9 mouse cellular contexts compared by ENCODE assay signal in the genomic region with DNA sequence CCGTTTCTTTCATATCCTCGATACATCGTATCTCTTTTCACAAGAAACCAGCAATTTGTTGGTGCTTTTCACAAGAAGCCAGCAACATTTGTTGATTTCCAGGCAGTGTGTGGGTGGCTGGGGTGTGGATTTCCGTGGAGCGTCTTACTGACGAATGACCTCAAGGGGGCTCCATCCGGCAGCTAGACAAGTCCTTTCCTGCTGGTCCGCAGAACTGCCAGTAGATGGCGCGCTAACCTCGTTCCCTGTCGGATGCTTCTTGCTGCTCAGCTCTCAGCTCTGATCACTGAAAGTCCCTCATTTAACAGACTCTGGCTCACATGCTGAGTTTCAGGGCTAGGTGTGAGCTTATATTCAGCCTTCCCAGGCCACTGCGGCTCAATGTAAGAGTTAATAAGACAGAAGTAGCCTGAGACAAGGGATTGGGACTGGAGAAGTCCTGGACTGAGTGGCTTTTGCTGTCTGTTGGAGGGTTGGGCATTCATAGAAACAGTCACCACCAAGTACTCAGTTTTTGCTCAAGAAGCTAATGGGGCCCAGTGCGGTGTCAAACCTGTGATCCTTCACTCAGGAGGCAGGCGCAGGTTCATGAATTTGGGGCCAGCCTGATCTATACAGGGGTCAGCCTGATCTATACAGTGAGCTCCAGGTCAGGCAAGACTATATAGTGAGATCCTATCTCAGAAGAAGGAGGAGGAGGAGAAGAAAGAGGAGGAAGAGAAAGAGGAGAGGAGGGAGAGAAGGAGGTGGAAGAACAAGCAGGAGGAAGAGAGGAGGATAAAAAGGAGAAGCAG. TPM values are rescaled to one million over a fixed set of nuclear protein-coding genes. Genes with fewer than 3 reads are reported as not detected.
DNase-seq lines count a peak whose midpoint lies in the region; ATAC-seq and TF ChIP-seq lines count a peak whose summit lies in the region.
"Had no signal": no experiment of that assay in that cellular context is flagged by ENCODE, and none has a peak within 500 bp of the region (broad histone marks: within the 10 kb centered on the region; RNA-seq: fewer than 3 reads in every experiment).

No protein-coding gene starts in this region.

- no peaks in the 10 kb centered on the region for H3K36me3 ChIP-seq in embryonic facial prominence, embryonic 13.5 days
- H3K36me3 ChIP-seq in kidney, postnatal 0 days (ENCODE audit: insufficient read depth, low read length): no peaks in the 10 kb centered on the region
- no peaks in the 10 kb centered on the region for H3K36me3 ChIP-seq in liver, embryonic 11.5 days (ENCODE audit: control insufficient read depth, insufficient read depth, low read length)
- H3K36me3 ChIP-seq in neural tube, embryonic 11.5 days (ENCODE audit: control insufficient read depth, insufficient read depth, low read length): no peaks in the 10 kb centered on the region
- no peaks in the 10 kb centered on the region for H3K36me3 ChIP-seq in stomach, embryonic 16.5 days (ENCODE audit: control insufficient read depth, insufficient read depth, low read length)

- peaks cover 10% of the 10 kb centered on the region for H3K4me1 ChIP-seq in embryonic facial prominence, embryonic 13.5 days
- no peaks in the 10 kb centered on the region for H3K4me1 ChIP-seq in kidney, postnatal 0 days (replicated peaks; ENCODE audit: insufficient read depth, low read length)
- peaks cover 4% of the 10 kb centered on the region; the same call in 1 of the 2 replicates for H3K4me1 ChIP-seq in liver, embryonic 11.5 days (replicated peaks; ENCODE audit: control insufficient read depth, insufficient read depth, low read length)
- peaks cover 4% of the 10 kb centered on the region; the same call in 1 of the 2 replicates for H3K4me1 ChIP-seq in neural tube, embryonic 11.5 days (ENCODE audit: control insufficient read depth, insufficient read depth, low read length)
- H3K4me1 ChIP-seq in stomach, embryonic 16.5 days (ENCODE audit: control insufficient read depth, insufficient read depth, low read length): no peaks in the 10 kb centered on the region

- peak; percentile 89 to 90 for DNase-seq in B cell, adult 2 months
- peak; percentile 88 to 92 for DNase-seq in adrenal gland, postnatal 36 days
- peak; percentile 70 to 75 for DNase-seq in heart, adult 9 months (ENCODE audit: low spot score in 2 of 2)
- DNase-seq in kidney, postnatal 0 days (ENCODE audit: low spot score): peak; percentile 98
- peak; percentile 75 for DNase-seq in liver, embryonic 11.5 days (ENCODE audit: low spot score)
- DNase-seq in neural tube, embryonic 11.5 days (ENCODE audit: low spot score): peak; percentile 91

- peak overlapping the region; percentile 19 for H3K4me3 ChIP-seq in embryonic facial prominence, embryonic 13.5 days
- no peak overlapping the region for H3K4me3 ChIP-seq in kidney, postnatal 0 days (replicated peaks; ENCODE audit: low read depth, low read length)
- H3K4me3 ChIP-seq in liver, embryonic 11.5 days (ENCODE audit: low read depth, low read length): no peak overlapping the region
- H3K4me3 ChIP-seq in neural tube, embryonic 11.5 days (ENCODE audit: low read depth, low read length): no peak overlapping the region
- no peak overlapping the region for H3K4me3 ChIP-seq in stomach, embryonic 16.5 days (replicated peaks; ENCODE audit: low read length)
- H3K4me3 ChIP-seq: erythroblast, embryonic 14.5 days had no signal

- WGBS in embryonic facial prominence, embryonic 13.5 days: 12% methylated on average over 15 of the region's 15 CpGs
- WGBS in kidney, postnatal 0 days: 12% methylated on average over 15 of the region's 15 CpGs
- WGBS in liver, embryonic 11.5 days: 10% methylated on average over 15 of the region's 15 CpGs
- 14% methylated on average over 15 of the region's 15 CpGs for WGBS in neural tube, embryonic 11.5 days
- 12% methylated on average over 15 of the region's 15 CpGs for WGBS in stomach, embryonic 16.5 days

- H3K9ac ChIP-seq in embryonic facial prominence, embryonic 13.5 days: peak overlapping the region; percentile 58
- H3K9ac ChIP-seq in kidney, postnatal 0 days (ENCODE audit: low read depth, low read length): no peak overlapping the region
- no peak overlapping the region for H3K9ac ChIP-seq in liver, embryonic 11.5 days (ENCODE audit: low read depth, low read length)
- H3K9ac ChIP-seq in neural tube, embryonic 11.5 days (ENCODE audit: low read length): no peak overlapping the region
- no peak overlapping the region for H3K9ac ChIP-seq in stomach, embryonic 16.5 days (ENCODE audit: low read length)

- no peaks in the 10 kb centered on the region for H3K9me3 ChIP-seq in embryonic facial prominence, embryonic 13.5 days
- no peaks in the 10 kb centered on the region for H3K9me3 ChIP-seq in kidney, postnatal 0 days (replicated peaks; ENCODE audit: low read length)
- no peaks in the 10 kb centered on the region for H3K9me3 ChIP-seq in liver, embryonic 11.5 days (ENCODE audit: control insufficient read depth, low read length)
- H3K9me3 ChIP-seq in neural tube, embryonic 11.5 days (ENCODE audit: control insufficient read depth, low read length): no peaks in the 10 kb centered on the region
- no peaks in the 10 kb centered on the region for H3K9me3 ChIP-seq in stomach, embryonic 16.5 days (replicated peaks; ENCODE audit: control insufficient read depth, low read length)

- peak overlapping the region; percentile 76 for H3K27ac ChIP-seq in embryonic facial prominence, embryonic 13.5 days
- H3K27ac ChIP-seq in kidney, postnatal 0 days: no peak overlapping the region
- no peak overlapping the region for H3K27ac ChIP-seq in liver, embryonic 11.5 days (ENCODE audit: low read depth, low read length)
- 0 out of 2 replicates have a peak overlapping the region, but pooled peaks have one; percentile 42 for H3K27ac ChIP-seq in neural tube, embryonic 11.5 days (ENCODE audit: low read depth, low read length)
- H3K27ac ChIP-seq in stomach, embryonic 16.5 days (ENCODE audit: low read length): no peak overlapping the region

- ATAC-seq in embryonic facial prominence, embryonic 13.5 days (ENCODE audit: insufficient number of reproducible peaks, insufficient read depth, low FRiP score, low TSS enrichment, low read depth): peak; percentile 69; the same call in 1 of the 2 replicates
- ATAC-seq in kidney, postnatal 0 days (replicated peaks; ENCODE audit: low FRiP score, low read depth): peak; percentile 72; the same call in 1 of the 2 replicates
- peak; percentile 31; the same call in 1 of the 2 replicates for ATAC-seq in liver, embryonic 11.5 days (replicated peaks; ENCODE audit: low FRiP score)
- 0 out of 2 replicates have a peak, but pooled peaks have one; percentile 31 for ATAC-seq in neural tube, embryonic 11.5 days (ENCODE audit: insufficient read depth, low FRiP score, low TSS enrichment)
- ATAC-seq in stomach, embryonic 16.5 days (ENCODE audit: insufficient read depth, low FRiP score): peak; percentile 69; the same call in 1 of the 2 replicates

- peak; percentile 100 for TF ChIP-seq CTCF in kidney, postnatal 0 days (IDR thresholded peaks at IDR 0.05; ENCODE audit: low read depth)

- peaks cover 17% of the 10 kb centered on the region for H3K27me3 ChIP-seq in embryonic facial prominence, embryonic 13.5 days
- 0 out of 2 replicates have a peak, but pooled peaks cover 5% of the 10 kb centered on the region for H3K27me3 ChIP-seq in kidney, postnatal 0 days (ENCODE audit: insufficient read depth, low read length)
- H3K27me3 ChIP-seq in liver, embryonic 11.5 days (replicated peaks; ENCODE audit: control insufficient read depth, insufficient read depth, low read length): peaks cover 10% of the 10 kb centered on the region; the same call in 1 of the 2 replicates
- H3K27me3 ChIP-seq in neural tube, embryonic 11.5 days (ENCODE audit: control insufficient read depth, insufficient read depth, low read length): peaks cover 17% of the 10 kb centered on the region
- H3K27me3 ChIP-seq in stomach, embryonic 16.5 days (ENCODE audit: control insufficient read depth, insufficient read depth, low read length): no peaks in the 10 kb centered on the region

- H3K4me2 ChIP-seq in embryonic facial prominence, embryonic 13.5 days: peak overlapping the region; percentile 55
- peak overlapping the region; percentile 28 for H3K4me2 ChIP-seq in kidney, postnatal 0 days (ENCODE audit: low read length)
- H3K4me2 ChIP-seq in liver, embryonic 11.5 days: peak overlapping the region; percentile 14; the same call in 1 of the 2 replicates
- H3K4me2 ChIP-seq in neural tube, embryonic 11.5 days (ENCODE audit: low read depth): no peak overlapping the region
- no peak overlapping the region for H3K4me2 ChIP-seq in stomach, embryonic 16.5 days (ENCODE audit: low read depth, low read length)

RNA-seq across cellular contexts. Expression of a gene that starts 19.0 kb away (rescaled TPM):
- 1 to 10 TPM; 1.4 to 1.7 TPM for total RNA-seq in adrenal gland, postnatal 36 days (2021)
- polyA plus RNA-seq in embryonic facial prominence, embryonic 13.5 days (2015; fragmentation: Nextera tagmentation; extraction: Ambion mirVana): 1.1 and 1.7 TPM in 2 replicates
- polyA plus RNA-seq in kidney, postnatal 0 days (2015; fragmentation: Nextera tagmentation; extraction: Ambion mirVana): 1.6 and 2.0 TPM in 2 replicates
- polyA plus RNA-seq in liver, embryonic 11.5 days (2014; fragmentation: Nextera tagmentation; extraction: Ambion mirVana): 1.9 and 2.2 TPM in 2 replicates
- polyA plus RNA-seq in neural tube, embryonic 11.5 days (2014; fragmentation: Nextera tagmentation; extraction: Ambion mirVana): 0.26 and 0.44 TPM in 2 replicates
- polyA plus RNA-seq in stomach, embryonic 16.5 days (2015; fragmentation: Nextera tagmentation; extraction: Ambion mirVana): 4.9 and 5.6 TPM in 2 replicates

RNA-seq across cellular contexts. Expression of a gene that starts 54.3 kb away (rescaled TPM):
- total RNA-seq in adrenal gland, postnatal 36 days (2021): not detected
- polyA plus RNA-seq in embryonic facial prominence, embryonic 13.5 days (2015; fragmentation: Nextera tagmentation; extraction: Ambion mirVana): 1.1 and 2.0 TPM in 2 replicates
- not detected in 2 replicates for polyA plus RNA-seq in kidney, postnatal 0 days (2015; fragmentation: Nextera tagmentation; extraction: Ambion mirVana)
- not detected in 2 replicates for polyA plus RNA-seq in liver, embryonic 11.5 days (2014; fragmentation: Nextera tagmentation; extraction: Ambion mirVana)
- polyA plus RNA-seq in neural tube, embryonic 11.5 days (2014; fragmentation: Nextera tagmentation; extraction: Ambion mirVana): 37.3 and 44.0 TPM in 2 replicates
- polyA plus RNA-seq in stomach, embryonic 16.5 days (2015; fragmentation: Nextera tagmentation; extraction: Ambion mirVana): not detected in 2 replicates
- polyA plus RNA-seq: erythroblast, embryonic 14.5 days had no signal

Comparison
In these comparisons a context has a peak if more than half of its experiments do, and no peak if none do; other contexts are left out.
1. H3K27ac ChIP-seq: peak in embryonic facial prominence, embryonic 13.5 days (single experiment) and neural tube, embryonic 11.5 days (single experiment); none in kidney, postnatal 0 days (single experiment), liver, embryonic 11.5 days (single experiment) and stomach, embryonic 16.5 days (single experiment).
2. H3K4me2 ChIP-seq: peak in embryonic facial prominence, embryonic 13.5 days (single experiment), kidney, postnatal 0 days (single experiment) and liver, embryonic 11.5 days (single experiment); none in neural tube, embryonic 11.5 days (single experiment) and stomach, embryonic 16.5 days (single experiment).
3. RNA of a gene that starts 54.3 kb away (polyA plus RNA-seq): 37.3 to 44.0 TPM in neural tube, embryonic 11.5 days; 1.1 to 2.0 TPM in embryonic facial prominence, embryonic 13.5 days, not detected in liver, embryonic 11.5 days, not detected in kidney, postnatal 0 days and not detected in stomach, embryonic 16.5 days; every median in the first group is over 10 times any median in the second.
4. Peak in every context shown above with its lines, with median percentiles within 50 percentile points of each other: DNase-seq and ATAC-seq.